Mouse (Mus musculus) lung, postnatal 0 days (tissue): Measurements from ENCODE around the gene Camkmt. TPM values are rescaled to one million over a fixed set of nuclear protein-coding genes. Genes with fewer than 3 reads are reported as not detected.
A peak's percentile ranks its signal among the peaks of the same experiment; 100 is the strongest.

Experiments used
- ATAC-seq: fragments of 200-750 bp; cut with Nextera tagmentation; 2 replicates; pipeline ENCODE4 v1.8.0; 2017; ENCODE audit warnings: moderate library complexity
- DNase-seq: peaks from one replicate; pipeline ENCODE4 v3.0.0-alpha.2; 2016; ENCODE audit warnings: low spot score
- H3K27ac ChIP-seq: fragments of 300-500 bp; sonication (generic); 2 replicates; pipeline ENCODE4 v1.5.1; 2014; ENCODE audit warnings: antibody characterized with exemption, mild to moderate bottlenecking, low read length, mixed read lengths
- H3K27me3 ChIP-seq: fragments of 300-500 bp; sonication (generic); replicated peaks from 2 replicates; pipeline ENCODE4 v1.6.1; 2014; ENCODE audit warnings: low read length, mixed read lengths; ENCODE audit not compliant: insufficient read depth
- H3K36me3 ChIP-seq: fragments of 300-500 bp; sonication (generic); 2 replicates; pipeline ENCODE4 v1.6.1; 2014; ENCODE audit warnings: low read length, mixed read lengths; ENCODE audit not compliant: insufficient read depth
- H3K4me1 ChIP-seq: fragments of 300-500 bp; sonication (generic); 2 replicates; pipeline ENCODE4 v1.6.1; 2014; ENCODE audit warnings: antibody characterized with exemption, low read depth, low read length, mixed read lengths; ENCODE audit not compliant: insufficient read depth
- H3K4me2 ChIP-seq: fragments of 300-500 bp; sonication (generic); replicated peaks from 2 replicates; pipeline ENCODE4 v1.6.1; 2014; ENCODE audit warnings: low read depth, mild to moderate bottlenecking, low read length, moderate library complexity, mixed read lengths
- H3K4me3 ChIP-seq: fragments of 300-500 bp; sonication (generic); 2 replicates; pipeline ENCODE4 v1.5.1; 2014; ENCODE audit warnings: low read depth, low read length
- H3K9ac ChIP-seq: fragments of 300-500 bp; sonication (generic); replicated peaks from 2 replicates; pipeline ENCODE4 v1.6.1; 2014; ENCODE audit warnings: low read depth, mild to moderate bottlenecking
- H3K9me3 ChIP-seq: fragments of 300-500 bp; sonication (generic); 2 replicates; pipeline ENCODE4 v1.6.1; 2016; ENCODE audit warnings: low read length, mixed read lengths
- CTCF ChIP-seq: IDR thresholded peaks from 2 replicates; pipeline ENCODE4 v1.5.1; 2016; ENCODE audit warnings: antibody characterized with exemption, mild to moderate bottlenecking
- EP300 ChIP-seq: IDR thresholded peaks from 2 replicates; pipeline ENCODE4 v1.6.1; 2016; ENCODE audit warnings: antibody characterized with exemption, mild to moderate bottlenecking, control low read depth
- WGBS: fragments of 180-500 bp; shearing (Covaris S2); extraction: QIAGEN DNeasy Blood & Tissue Kit; methylation state at CpG from one replicate; pipeline ENCODE4 v1.1.7; 2014; 5-methylcytosine and 5-hydroxymethylcytosine counted together
- polyA plus RNA-seq: library from polyadenylated mRNA; unstranded; fragments of >200 nt; fragmentation: Nextera tagmentation; extraction: Ambion mirVana; gene quantifications from 2 replicates; pipeline ENCODE4 v1.2.1, GENCODE M21; 2015

Gene Camkmt
- polyA plus RNA-seq, 1 experiment from 2014 or later: 3.2 TPM

GRCm38 (mm10) chr17:85158202-85158601, 67.8 kb downstream of the Camkmt start:
- H3K9ac ChIP-seq: no peak overlapping the region
- H3K27ac ChIP-seq: no peak overlapping the region
- 76% methylated on average over 4 of the region's 4 CpGs for WGBS
- ATAC-seq (no peak), DNase-seq (no peak)
- no peaks in the 10 kb centered on the region for H3K27me3 ChIP-seq
- no peaks in the 10 kb centered on the region for H3K36me3 ChIP-seq
- no peak overlapping the region for H3K4me3 ChIP-seq
- H3K9me3 ChIP-seq: no peaks in the 10 kb centered on the region
- no peak overlapping the region for H3K4me2 ChIP-seq
- H3K4me1 ChIP-seq: 0 out of 2 replicates have a peak, but pooled peaks cover 3% of the 10 kb centered on the region
- TF ChIP-seq EP300: no peak
- no peak for TF ChIP-seq CTCF

- H3K27me3 ChIP-seq: no peaks in the 10 kb centered on the region
- 0 out of 2 replicates have a peak, but pooled peaks cover 3% of the 10 kb centered on the region for H3K4me1 ChIP-seq
- no peak overlapping the region for H3K9ac ChIP-seq
- 87% methylated on average over 8 of the region's 8 CpGs for WGBS
- TF ChIP-seq EP300 (no peak), CTCF (no peak)
- ATAC-seq (no peak), DNase-seq (no peak)
- no peak overlapping the region for H3K4me3 ChIP-seq
- no peak overlapping the region for H3K4me2 ChIP-seq
- no peak overlapping the region for H3K27ac ChIP-seq
- no peaks in the 10 kb centered on the region for H3K36me3 ChIP-seq
- no peaks in the 10 kb centered on the region for H3K9me3 ChIP-seq
These were observed 69.2 kb downstream of the Camkmt start for GRCm38 (mm10) chr17:85159526-85159925.

GRCm38 (mm10) chr17:85160786-85161185, 70.4 kb downstream of the Camkmt start:
- ATAC-seq (no peak), DNase-seq (no peak)
- H3K36me3 ChIP-seq: no peaks in the 10 kb centered on the region
- no peak overlapping the region for H3K27ac ChIP-seq
- H3K4me1 ChIP-seq: 0 out of 2 replicates have a peak, but pooled peaks cover 3% of the 10 kb centered on the region
- no peaks in the 10 kb centered on the region for H3K27me3 ChIP-seq
- H3K4me2 ChIP-seq: no peak overlapping the region
- H3K9me3 ChIP-seq: no peaks in the 10 kb centered on the region
- TF ChIP-seq EP300 (no peak), CTCF (no peak)
- no peak overlapping the region for H3K9ac ChIP-seq
- H3K4me3 ChIP-seq: no peak overlapping the region
- 88% methylated on average over 8 of the region's 8 CpGs for WGBS

- no peak for TF ChIP-seq EP300
- no peak for TF ChIP-seq CTCF
- Histone ChIP-seq H3K9me3 (no peaks in the 10 kb centered on the region), H3K4me1 (no peaks in the 10 kb centered on the region), H3K36me3 (no peaks in the 10 kb centered on the region), H3K9ac (no peak overlapping the region), H3K4me3 (no peak overlapping the region), H3K4me2 (no peak overlapping the region), H3K27ac (no peak overlapping the region), H3K27me3 (no peaks in the 10 kb centered on the region)
- 71% methylated on average over 7 of the region's 7 CpGs for WGBS
- no peak for ATAC-seq
- DNase-seq: peak; percentile 16
These were observed 72.4 kb downstream of the Camkmt start for GRCm38 (mm10) chr17:85162569-85163271.

- DNase-seq (no peak), ATAC-seq (no peak)
- no peak overlapping the region for H3K9ac ChIP-seq
- no peak for TF ChIP-seq CTCF
- TF ChIP-seq EP300: no peak
- no peak overlapping the region for H3K4me3 ChIP-seq
- no peaks in the 10 kb centered on the region for H3K9me3 ChIP-seq
- H3K4me2 ChIP-seq: no peak overlapping the region
- H3K27ac ChIP-seq: no peak overlapping the region
- H3K27me3 ChIP-seq: no peaks in the 10 kb centered on the region
- H3K36me3 ChIP-seq: no peaks in the 10 kb centered on the region
- 76% methylated on average over 4 of the region's 4 CpGs for WGBS
- H3K4me1 ChIP-seq: no peaks in the 10 kb centered on the region
These were observed 72.9 kb downstream of the Camkmt start for GRCm38 (mm10) chr17:85163272-85163610.

- Histone ChIP-seq H3K27ac (no peak overlapping the region), H3K9ac (no peak overlapping the region), H3K36me3 (no peaks in the 10 kb centered on the region), H3K4me1 (no peaks in the 10 kb centered on the region), H3K27me3 (no peaks in the 10 kb centered on the region), H3K4me3 (no peak overlapping the region), H3K4me2 (no peak overlapping the region), H3K9me3 (no peaks in the 10 kb centered on the region)
- ATAC-seq (no peak), DNase-seq (no peak)
- 88% methylated on average over 2 of the region's 2 CpGs for WGBS
- TF ChIP-seq CTCF (no peak), EP300 (no peak)
These were observed 78.4 kb downstream of the Camkmt start for GRCm38 (mm10) chr17:85168761-85169160.
